Mouse (Mus musculus) neural tube, embryonic 11.5 days (tissue): Measurements from ENCODE around the gene Efnb2. TPM values are rescaled to one million over a fixed set of nuclear protein-coding genes. Genes with fewer than 3 reads are reported as not detected.

Experiments used
- ATAC-seq: fragments of 200-750 bp; cut with Nextera tagmentation; 2 replicates; pipeline ENCODE4 v1.8.0; 2017; ENCODE audit warnings: moderate number of reproducible peaks, mild to moderate bottlenecking, moderate TSS enrichment, moderate library complexity; ENCODE audit not compliant: insufficient read depth, low FRiP score, low TSS enrichment
- DNase-seq: peaks from one replicate; pipeline ENCODE4 v3.0.0-alpha.2; 2015; ENCODE audit warnings: low spot score
- H3K27ac ChIP-seq: fragments of 300-500 bp; sonication (generic); 2 replicates; pipeline ENCODE4 v1.5.1; 2014; ENCODE audit warnings: low read depth, mild to moderate bottlenecking, low read length
- H3K27me3 ChIP-seq: fragments of 300-500 bp; sonication (generic); 2 replicates; pipeline ENCODE4 v1.6.1; 2014; ENCODE audit warnings: mild to moderate bottlenecking, low read length, mixed read lengths; ENCODE audit not compliant: control insufficient read depth, insufficient read depth
- H3K36me3 ChIP-seq: fragments of 300-500 bp; sonication (generic); 2 replicates; pipeline ENCODE4 v1.6.1; 2014; ENCODE audit warnings: mild to moderate bottlenecking, low read length, moderate library complexity, mixed read lengths; ENCODE audit not compliant: control insufficient read depth, insufficient read depth
- H3K4me1 ChIP-seq: fragments of 300-500 bp; sonication (generic); 2 replicates; pipeline ENCODE4 v1.6.1; 2014; ENCODE audit warnings: low read length, mixed read lengths; ENCODE audit not compliant: control insufficient read depth, insufficient read depth
- H3K4me2 ChIP-seq: fragments of 300-500 bp; sonication (generic); 2 replicates; pipeline ENCODE4 v1.6.1; 2014; ENCODE audit warnings: low read depth, mild to moderate bottlenecking, moderate library complexity
- H3K4me3 ChIP-seq: fragments of 300-500 bp; sonication (generic); 2 replicates; pipeline ENCODE4 v1.5.1; 2014; ENCODE audit warnings: low read depth, low read length
- H3K9ac ChIP-seq: fragments of 300-500 bp; sonication (generic); 2 replicates; pipeline ENCODE4 v1.6.1; 2014; ENCODE audit warnings: mild to moderate bottlenecking, low read length
- H3K9me3 ChIP-seq: fragments of 300-500 bp; sonication (generic); 2 replicates; pipeline ENCODE4 v1.6.1; 2016; ENCODE audit warnings: low read length; ENCODE audit not compliant: control insufficient read depth
- WGBS: fragments of 180-500 bp; shearing (Covaris S2); extraction: QIAGEN DNeasy Blood & Tissue Kit; methylation state at CpG from one replicate; pipeline ENCODE4 v1.1.7; 2014; 5-methylcytosine and 5-hydroxymethylcytosine counted together
- polyA plus RNA-seq: library from polyadenylated mRNA; unstranded; fragments of >200 nt; fragmentation: Nextera tagmentation; extraction: Ambion mirVana; gene quantifications from 2 replicates; pipeline ENCODE4 v1.2.1, GENCODE M21; 2014

The Efnb2 gene
- polyA plus RNA-seq, 1 experiment from 2014 or later = 37.9 TPM

DNA sequence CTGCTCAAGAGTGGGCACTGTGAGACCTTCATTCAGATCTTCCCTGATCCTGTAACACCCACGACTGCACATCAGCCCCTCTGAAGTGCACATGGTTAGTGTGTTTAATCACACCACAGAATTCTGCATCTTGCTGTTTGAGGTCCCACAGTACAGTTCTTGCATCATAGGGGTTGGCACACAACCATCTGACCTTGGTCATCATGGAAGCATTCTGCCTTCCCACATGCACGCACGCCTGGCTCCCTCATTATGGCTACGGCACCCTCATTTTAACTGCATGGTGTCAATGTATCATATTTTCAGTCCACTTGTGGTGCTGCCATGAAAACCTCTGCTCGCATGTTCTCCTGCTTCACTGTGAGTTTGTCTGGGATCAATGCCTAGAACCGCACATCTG, 67.7 kb downstream of the Efnb2 start:
- no peaks in the 10 kb centered on the region for H3K27me3 ChIP-seq
- H3K27ac ChIP-seq = no peak overlapping the region
- DNase-seq = no peak
- no peaks in the 10 kb centered on the region for H3K36me3 ChIP-seq
- no peak overlapping the region for H3K9ac ChIP-seq
- H3K4me1 ChIP-seq = 0 out of 2 replicates have a peak, but pooled peaks cover 7% of the 10 kb centered on the region
- H3K4me3 ChIP-seq = no peak overlapping the region
- no peaks in the 10 kb centered on the region for H3K9me3 ChIP-seq
- ATAC-seq = no peak
- WGBS = 95% methylated on average over 6 of the region's 6 CpGs
- H3K4me2 ChIP-seq = no peak overlapping the region

DNA sequence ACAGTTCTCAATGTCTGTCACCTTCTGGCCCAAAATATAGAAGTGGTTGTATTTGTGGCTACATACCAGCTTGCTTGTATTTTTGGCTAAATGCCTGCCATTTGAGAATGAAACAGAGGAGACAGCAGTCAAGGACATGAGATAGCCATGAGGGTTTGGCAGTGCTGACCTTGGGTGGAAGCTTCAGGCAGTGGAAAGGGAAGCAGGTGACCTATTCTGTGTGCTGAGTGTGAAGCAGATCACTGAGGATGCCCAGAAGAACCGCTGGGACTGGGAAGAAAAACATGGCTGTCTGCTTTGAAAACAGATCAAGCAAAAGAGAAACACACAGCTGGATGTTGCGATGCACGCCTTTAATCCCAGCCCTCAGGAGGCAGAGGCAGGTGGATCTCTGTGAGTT, 68.7 kb downstream of the Efnb2 start:
- 95% methylated on average over 3 of the region's 3 CpGs for WGBS
- no peak overlapping the region for H3K27ac ChIP-seq
- H3K9ac ChIP-seq = no peak overlapping the region
- H3K36me3 ChIP-seq = no peaks in the 10 kb centered on the region
- no peak overlapping the region for H3K4me2 ChIP-seq
- H3K4me3 ChIP-seq = no peak overlapping the region
- no peaks in the 10 kb centered on the region for H3K27me3 ChIP-seq
- DNase-seq (no peak), ATAC-seq (no peak)
- H3K9me3 ChIP-seq = no peaks in the 10 kb centered on the region
- 0 out of 2 replicates have a peak, but pooled peaks cover 4% of the 10 kb centered on the region for H3K4me1 ChIP-seq

DNA sequence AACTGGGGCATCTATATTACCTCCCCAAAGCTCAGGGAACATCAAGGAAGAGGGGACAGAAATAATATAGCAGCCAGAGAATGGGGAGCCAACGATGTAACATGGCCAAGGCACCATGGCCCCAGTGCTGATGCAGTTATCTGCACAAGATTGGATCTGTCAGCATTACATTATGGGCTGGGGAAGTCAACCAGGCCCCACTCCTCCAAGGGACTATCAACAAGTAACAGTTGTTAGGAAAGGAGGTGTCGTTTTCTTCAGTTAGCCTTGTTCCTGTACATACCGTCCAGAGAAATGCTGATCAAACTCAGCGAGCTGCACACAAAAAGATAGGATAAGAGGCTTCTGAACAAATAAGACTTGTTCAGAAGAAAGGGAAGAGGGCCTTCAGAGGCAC, 77.1 kb downstream of the Efnb2 start:
- H3K4me1 ChIP-seq = no peaks in the 10 kb centered on the region
- no peaks in the 10 kb centered on the region for H3K36me3 ChIP-seq
- no peak overlapping the region for H3K27ac ChIP-seq
- no peak overlapping the region for H3K4me2 ChIP-seq
- WGBS = 91% methylated on average over 4 of the region's 4 CpGs
- ATAC-seq = no peak
- H3K27me3 ChIP-seq = no peaks in the 10 kb centered on the region
- no peak for DNase-seq
- no peaks in the 10 kb centered on the region for H3K9me3 ChIP-seq
- no peak overlapping the region for H3K9ac ChIP-seq
- no peak overlapping the region for H3K4me3 ChIP-seq

DNA sequence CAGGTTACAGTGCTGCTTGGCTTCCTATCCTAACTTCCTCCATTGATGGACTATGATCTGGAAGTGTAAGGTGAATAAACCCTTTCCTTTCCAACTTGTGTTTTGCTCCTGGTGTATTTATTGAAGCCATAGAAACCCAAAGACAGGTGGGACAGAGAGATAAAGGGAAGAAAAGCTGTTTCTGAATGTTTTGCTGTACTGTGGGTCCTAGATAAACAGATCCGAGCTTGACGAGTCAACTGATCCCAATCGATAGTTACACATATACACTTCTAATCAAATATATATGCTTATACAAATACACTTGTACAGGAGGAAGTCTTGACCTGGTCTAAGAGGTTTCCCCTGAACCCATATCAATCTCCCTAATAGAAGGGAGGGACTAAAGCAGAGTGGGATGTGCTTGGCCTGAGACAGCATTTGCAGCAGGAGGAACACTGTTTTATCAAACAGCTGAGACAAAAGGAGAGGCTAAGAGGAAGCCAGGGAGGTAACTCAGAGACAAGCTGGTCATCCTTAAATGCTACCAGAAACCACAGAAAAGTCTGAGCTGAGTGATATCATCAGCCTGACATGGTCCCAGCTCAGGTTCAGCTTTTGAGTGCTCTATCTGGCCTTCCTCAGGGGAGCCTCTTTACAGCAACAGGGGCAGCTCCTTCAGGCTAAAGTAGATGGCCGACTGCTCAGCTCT, 77.6 kb downstream of the Efnb2 start:
- ATAC-seq (no peak), DNase-seq (no peak)
- Histone ChIP-seq H3K4me2 (no peak overlapping the region), H3K4me1 (no peaks in the 10 kb centered on the region), H3K9me3 (no peaks in the 10 kb centered on the region), H3K4me3 (no peak overlapping the region), H3K27ac (no peak overlapping the region), H3K27me3 (no peaks in the 10 kb centered on the region), H3K36me3 (no peaks in the 10 kb centered on the region), H3K9ac (no peak overlapping the region)
- 92% methylated on average over 4 of the region's 4 CpGs for WGBS

DNA sequence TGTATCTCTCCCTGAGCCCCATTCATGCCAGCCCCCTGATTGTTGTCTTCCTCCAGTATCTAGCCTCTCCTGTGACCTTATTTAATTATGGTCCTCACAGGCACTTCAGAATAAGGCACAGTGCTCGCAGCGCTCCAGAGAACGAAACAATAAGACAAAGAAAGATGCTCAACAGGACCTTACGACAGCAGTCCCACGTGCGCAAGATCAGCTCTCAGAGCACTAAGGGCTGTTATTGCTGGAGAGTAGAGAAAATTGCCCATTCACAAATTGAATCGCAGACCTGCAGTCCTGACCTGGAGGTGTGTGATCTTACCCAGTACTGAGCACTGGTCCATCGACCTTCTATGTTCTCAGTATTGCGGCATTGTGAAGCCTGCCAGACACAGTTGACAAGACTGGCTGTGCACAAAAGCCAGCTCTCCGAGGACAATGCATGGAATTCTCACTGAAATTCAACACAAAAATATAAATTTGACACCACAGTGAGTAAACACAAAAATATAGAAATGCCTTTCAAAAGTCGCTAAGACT, 83.2 kb downstream of the Efnb2 start:
- no peak overlapping the region for H3K9ac ChIP-seq
- WGBS = 72% methylated on average over 11 of the region's 11 CpGs
- DNase-seq = no peak
- ATAC-seq = no peak
- no peaks in the 10 kb centered on the region for H3K9me3 ChIP-seq
- peaks cover 5% of the 10 kb centered on the region; the same call in 1 of the 2 replicates for H3K4me1 ChIP-seq
- H3K4me2 ChIP-seq = no peak overlapping the region
- H3K36me3 ChIP-seq = no peaks in the 10 kb centered on the region
- no peak overlapping the region for H3K4me3 ChIP-seq
- no peak overlapping the region for H3K27ac ChIP-seq
- no peaks in the 10 kb centered on the region for H3K27me3 ChIP-seq

DNA sequence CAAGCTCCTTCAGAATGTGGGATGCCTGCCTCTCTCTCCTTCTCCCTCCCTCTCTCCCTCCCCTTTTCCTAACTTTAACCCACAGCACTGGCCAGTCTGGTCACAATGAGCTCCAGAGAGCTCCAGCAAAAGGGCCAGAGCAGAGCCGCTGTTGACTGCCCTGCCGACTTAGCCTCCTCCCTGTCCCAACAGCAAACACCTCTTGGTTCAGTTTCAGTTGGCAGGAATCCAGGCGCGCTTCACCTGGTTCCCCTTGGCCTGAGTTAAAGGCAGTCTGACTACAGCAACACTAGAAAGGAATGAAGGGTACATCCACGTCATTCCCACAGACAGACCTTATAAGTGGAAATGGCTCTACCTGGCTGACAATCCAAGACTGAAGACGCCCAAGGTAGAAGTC, 84.2 kb downstream of the Efnb2 start:
- H3K9me3 ChIP-seq = no peaks in the 10 kb centered on the region
- no peak overlapping the region for H3K9ac ChIP-seq
- WGBS = 94% methylated on average over 6 of the region's 6 CpGs
- no peak overlapping the region for H3K4me3 ChIP-seq
- ATAC-seq (no peak), DNase-seq (no peak)
- no peak overlapping the region for H3K27ac ChIP-seq
- no peak overlapping the region for H3K4me2 ChIP-seq
- peaks cover 5% of the 10 kb centered on the region; the same call in 1 of the 2 replicates for H3K4me1 ChIP-seq
- no peaks in the 10 kb centered on the region for H3K36me3 ChIP-seq
- H3K27me3 ChIP-seq = no peaks in the 10 kb centered on the region

DNA sequence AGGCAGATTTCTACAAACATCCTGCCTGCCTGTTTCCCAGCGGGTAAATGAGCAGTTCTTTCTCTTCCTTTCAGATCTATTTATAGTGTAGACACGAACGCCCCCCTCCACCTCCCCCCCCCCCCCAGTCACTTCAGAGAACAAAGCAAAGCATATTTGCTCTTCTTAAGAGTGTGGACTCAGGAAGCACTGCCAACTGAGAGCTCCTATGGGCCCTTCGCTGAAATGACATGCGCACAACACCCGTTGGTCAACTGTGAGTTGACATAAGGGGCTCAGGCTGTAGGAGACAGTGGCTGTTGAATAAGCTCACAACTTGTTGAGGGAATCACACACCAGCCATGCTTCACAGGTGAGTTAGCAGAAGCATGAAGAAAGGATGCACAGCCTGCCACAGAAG, 84.8 kb downstream of the Efnb2 start:
- 56% methylated on average over 6 of the region's 6 CpGs for WGBS

DNA sequence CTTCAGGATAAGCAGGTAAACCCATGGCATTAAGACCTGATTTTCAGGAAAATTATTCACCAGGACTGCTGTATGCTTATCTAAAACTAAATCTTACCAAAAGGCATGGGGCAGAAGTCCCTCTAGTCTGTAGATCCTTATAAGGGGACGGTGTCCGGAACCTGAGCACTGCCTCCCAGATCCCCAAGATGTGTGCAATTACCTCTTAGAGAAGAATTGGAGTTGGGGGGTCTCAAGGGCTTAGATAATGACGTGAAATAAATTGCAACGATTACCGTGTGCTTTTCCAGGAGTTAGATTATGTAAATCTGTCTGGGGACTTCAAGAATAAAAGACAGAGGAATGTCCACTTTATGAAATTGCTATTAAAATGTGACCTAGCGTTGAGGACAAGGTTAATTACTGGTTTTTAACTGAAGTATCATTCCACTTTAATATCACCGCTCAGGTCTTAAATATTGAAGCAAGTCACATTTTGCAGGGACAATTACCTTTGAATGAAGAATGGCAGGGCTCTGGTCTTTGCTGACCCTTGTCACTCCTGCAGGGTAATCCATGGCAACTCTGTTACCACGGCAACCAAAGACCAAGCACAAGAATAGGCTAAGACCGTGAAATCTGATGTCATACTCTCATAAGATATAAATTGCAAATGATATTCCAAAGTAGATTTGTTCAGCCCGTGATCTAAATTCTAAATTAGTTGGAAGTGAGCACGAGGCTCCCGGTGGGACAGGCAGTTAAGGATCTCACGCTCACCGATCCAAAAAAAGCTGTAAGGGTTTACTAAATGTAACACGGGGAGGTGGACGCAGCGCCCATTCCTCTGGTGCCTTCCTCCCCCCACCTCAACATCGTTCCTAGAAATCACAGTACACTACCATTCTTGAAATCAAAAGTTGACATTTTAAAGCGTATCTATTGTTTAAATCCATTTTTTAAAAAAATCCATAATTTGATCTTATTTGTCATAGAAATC, 86.2 kb downstream of the Efnb2 start:
- Histone ChIP-seq H3K36me3 (no peaks in the 10 kb centered on the region), H3K9ac (no peak overlapping the region), H3K9me3 (no peaks in the 10 kb centered on the region), H3K4me3 (no peak overlapping the region), H3K27ac (no peak overlapping the region), H3K27me3 (no peaks in the 10 kb centered on the region), H3K4me2 (no peak overlapping the region), H3K4me1 (peaks cover 5% of the 10 kb centered on the region; the same call in 1 of the 2 replicates)
- 38% methylated on average over 19 of the region's 19 CpGs for WGBS
- ATAC-seq = peak; percentile 77
- DNase-seq = peak; percentile 68

More for the DNA sequence above, 84.8 kb downstream of the Efnb2 start:
- Histone ChIP-seq H3K27ac (no peak overlapping the region), H3K9me3 (no peaks in the 10 kb centered on the region), H3K4me2 (no peak overlapping the region), H3K36me3 (no peaks in the 10 kb centered on the region), H3K4me3 (no peak overlapping the region), H3K4me1 (peaks cover 5% of the 10 kb centered on the region; the same call in 1 of the 2 replicates), H3K9ac (no peak overlapping the region), H3K27me3 (no peaks in the 10 kb centered on the region)
- ATAC-seq (no peak), DNase-seq (no peak)
